Mouse (Mus musculus) MEL (cell line): ENCODE data around the gene Bbs5.

Experiments
- CTCF ChIP-seq, 3 experiments: IDR thresholded peaks in 2 of 3; conservative IDR thresholded peaks in 1 of 3; 2 replicates each; pipeline ENCODE4 v1.5.1; 2011 to 2012; ENCODE audit warnings: low read length in 3 of 3, low read depth in 2 of 3, mild to moderate bottlenecking in 2 of 3, improper control_type of control experiment in 1 of 3, inconsistent platforms in 1 of 3, mixed read lengths in 1 of 3, moderate library complexity in 1 of 3; ENCODE audit not compliant: control insufficient read depth in 1 of 3, insufficient read depth in 1 of 3, poor library complexity in 1 of 3, severe bottlenecking in 1 of 3
- EP300 ChIP-seq, 2 experiments: IDR thresholded peaks; 2 replicates each; pipeline ENCODE4 v1.6.1; 2011; ENCODE audit warnings: improper control_type of control experiment in 2 of 2, low read length in 2 of 2, low read depth in 1 of 2, mild to moderate bottlenecking in 1 of 2
- HCFC1 ChIP-seq: IDR thresholded peaks from 2 replicates; pipeline ENCODE4 v1.6.1; 2012; ENCODE audit warnings: low read depth, mild to moderate bottlenecking, inconsistent platforms, low read length, improper control_type of control experiment, moderate library complexity
- MAX ChIP-seq: IDR thresholded peaks from 2 replicates; pipeline ENCODE4 v1.6.1; 2011; ENCODE audit warnings: low read length, improper control_type of control experiment
- MAZ ChIP-seq: IDR thresholded peaks from 2 replicates; pipeline ENCODE4 v1.6.1; 2012; ENCODE audit warnings: low read depth, mild to moderate bottlenecking, inconsistent platforms, low read length, improper control_type of control experiment
- MEF2A ChIP-seq: IDR thresholded peaks from 2 replicates; pipeline ENCODE4 v1.6.1; 2014; ENCODE audit warnings: low read depth, mild to moderate bottlenecking, inconsistent platforms, low read length, improper control_type of control experiment; ENCODE audit not compliant: poor library complexity, insufficient replicate concordance, severe bottlenecking; ENCODE audit errors: extremely low read depth
- POLR2AphosphoS5 ChIP-seq: IDR thresholded peaks from 2 replicates; pipeline ENCODE4 v1.6.1; 2012; ENCODE audit warnings: low read depth, borderline replicate concordance, mild to moderate bottlenecking, inconsistent platforms, low read length, moderate library complexity, mixed read lengths
- TAL1 ChIP-seq: IDR thresholded peaks from 2 replicates; pipeline ENCODE4 v1.6.1; 2012; ENCODE audit warnings: mild to moderate bottlenecking, inconsistent platforms, low read length, moderate library complexity, mixed read lengths
- ZC3H11A ChIP-seq: IDR thresholded peaks from 2 replicates; pipeline ENCODE4 v1.6.1; 2012; ENCODE audit warnings: low read depth, mild to moderate bottlenecking, inconsistent platforms, low read length, improper control_type of control experiment
- ZNF384 ChIP-seq: IDR thresholded peaks from 2 replicates; pipeline ENCODE4 v1.6.1; 2012; ENCODE audit warnings: low read depth, mild to moderate bottlenecking, inconsistent platforms, low read length, improper control_type of control experiment

DNA sequence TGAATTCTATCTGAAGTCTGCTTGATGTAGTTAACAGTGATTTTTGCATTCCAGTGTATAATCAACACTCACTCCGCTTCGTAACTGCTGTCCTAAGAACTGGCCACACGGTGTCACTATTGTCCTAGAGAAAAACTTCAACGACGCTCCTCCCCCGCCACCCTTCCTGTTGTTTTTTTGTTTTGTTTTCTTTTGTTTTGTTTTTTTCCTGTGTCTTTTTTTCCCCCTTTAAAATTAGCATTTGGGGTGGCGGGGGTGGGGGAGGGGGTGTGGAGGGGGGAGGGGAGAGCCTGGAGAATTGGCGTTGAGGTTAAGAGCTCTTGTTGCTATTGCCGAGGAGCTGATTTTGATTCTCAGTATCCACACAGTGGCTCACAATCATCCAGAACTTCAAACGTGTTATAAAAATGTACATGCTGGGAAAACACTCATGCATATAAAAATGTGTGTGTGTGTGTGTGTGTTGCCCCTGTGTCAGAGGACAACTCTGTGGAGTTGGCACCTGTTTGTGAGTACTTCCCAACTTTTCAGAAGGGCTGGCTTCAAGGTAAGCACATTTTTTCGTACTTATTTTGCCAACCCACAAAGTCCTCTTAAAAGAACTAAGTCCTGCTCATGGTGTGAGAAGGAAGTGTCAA, 11.8 kb upstream of the Bbs5 start:
- TF ChIP-seq CTCF (IDR thresholded peaks at IDR 0.05 in 2 of 3, conservative IDR thresholded peaks at IDR 0.05 in 1 of 3; ENCODE audit: control insufficient read depth in 1 of 3, insufficient read depth in 1 of 3, low read depth in 2 of 3, low read length in 3 of 3, poor library complexity in 1 of 3, severe bottlenecking in 1 of 3): peak; percentile 61 to 93 (median 73)
- no peak for TF ChIP-seq HCFC1
- no peak for TF ChIP-seq POLR2AphosphoS5
- no peak for TF ChIP-seq EP300 (IDR thresholded peaks at IDR 0.05; ENCODE audit: low read depth in 1 of 2, low read length in 2 of 2)
- TF ChIP-seq MEF2A: no peak
- peak; percentile 75 for TF ChIP-seq ZC3H11A
- peak; percentile 41; the same call in 1 of the 2 replicates for TF ChIP-seq MAX
- TF ChIP-seq ZNF384: peak; percentile 67
- 0 out of 2 replicates have a peak, but pooled peaks have one; percentile 49 for TF ChIP-seq MAZ
- no peak for TF ChIP-seq TAL1
